Mouse (Mus musculus): ENCODE measurements around the gene Dph7. TPM values are rescaled to one million over a fixed set of nuclear protein-coding genes. Genes with fewer than 3 reads are reported as not detected.

Gene Dph7
- polyA plus RNA-seq (2015; fragmentation: Nextera tagmentation; extraction: Ambion mirVana): 41.5 and 44.9 TPM in 2 replicates

- peak within 1 kb of the TSS; percentile 73 for H3K4me2 ChIP-seq (ENCODE audit: low read length)
- H3K27ac ChIP-seq (ENCODE audit: low read length): peak within 1 kb of the TSS; percentile 6; the same call in 1 of the 2 replicates
- H3K4me3 ChIP-seq (replicated peaks; ENCODE audit: low read length): peak within 1 kb of the TSS; percentile 75
- peaks cover 24% of the 10 kb centered on the region for H3K36me3 ChIP-seq (ENCODE audit: control insufficient read depth, insufficient read depth)
- H3K9me3 ChIP-seq (ENCODE audit: control insufficient read depth, low read length): no peaks in the 10 kb centered on the region
- peak within 1 kb of the TSS; percentile 80 for H3K9ac ChIP-seq (replicated peaks; ENCODE audit: low read depth, low read length)
- H3K27me3 ChIP-seq (replicated peaks; ENCODE audit: control insufficient read depth, insufficient read depth, low read length): no peaks in the 10 kb centered on the region
- H3K4me1 ChIP-seq (replicated peaks; ENCODE audit: control insufficient read depth, insufficient read depth, low read length): peaks cover 9% of the 10 kb centered on the region
- ATAC-seq: peak; percentile 96
- under 1% methylated on average over 28 of the region's 28 CpGs for WGBS
These were observed at the start of gene Dph7 for GRCm38 (mm10) chr2:24962304-24963000. Gene Dph7, plus strand, starts transcription at chr2:24962400.

GRCm38 (mm10) chr2:24912589-24912988 is 49.6 kb upstream of the Dph7 start:
- Histone ChIP-seq H3K4me3 (replicated peaks; ENCODE audit: low read length) (no peak overlapping the region), H3K27me3 (replicated peaks; ENCODE audit: control insufficient read depth, insufficient read depth, low read length) (no peaks in the 10 kb centered on the region), H3K9me3 (ENCODE audit: control insufficient read depth, low read length) (no peaks in the 10 kb centered on the region), H3K4me2 (ENCODE audit: low read length) (no peak overlapping the region), H3K9ac (replicated peaks; ENCODE audit: low read depth, low read length) (no peak overlapping the region), H3K27ac (ENCODE audit: low read length) (no peak overlapping the region), H3K36me3 (ENCODE audit: control insufficient read depth, insufficient read depth) (0 out of 2 replicates have a peak, but pooled peaks cover 3% of the 10 kb centered on the region), H3K4me1 (replicated peaks; ENCODE audit: control insufficient read depth, insufficient read depth, low read length) (peaks cover 6% of the 10 kb centered on the region)
- no peak for ATAC-seq

- Histone ChIP-seq H3K4me3 (replicated peaks; ENCODE audit: low read length) (no peak overlapping the region), H3K27ac (ENCODE audit: low read length) (no peak overlapping the region), H3K27me3 (replicated peaks; ENCODE audit: control insufficient read depth, insufficient read depth, low read length) (no peaks in the 10 kb centered on the region), H3K4me2 (ENCODE audit: low read length) (no peak overlapping the region), H3K9ac (replicated peaks; ENCODE audit: low read depth, low read length) (no peak overlapping the region), H3K4me1 (replicated peaks; ENCODE audit: control insufficient read depth, insufficient read depth, low read length) (peaks cover 11% of the 10 kb centered on the region), H3K36me3 (ENCODE audit: control insufficient read depth, insufficient read depth) (0 out of 2 replicates have a peak, but pooled peaks cover 3% of the 10 kb centered on the region), H3K9me3 (ENCODE audit: control insufficient read depth, low read length) (no peaks in the 10 kb centered on the region)
- no peak for ATAC-seq
- WGBS: 88% methylated on average over 3 of the region's 3 CpGs
These were observed 47.4 kb upstream of the Dph7 start for GRCm38 (mm10) chr2:24914762-24915161.

GRCm38 (mm10) chr2:24918930-24919838 is 43.0 kb upstream of the Dph7 start, which contains the start of gene Ehmt1:
Gene Ehmt1, minus strand, starts transcription at chr2:24919614.
- Histone ChIP-seq H3K4me2 (ENCODE audit: low read length) (peak within 1 kb of the TSS; percentile 78), H3K9me3 (ENCODE audit: control insufficient read depth, low read length) (no peaks in the 10 kb centered on the region), H3K27me3 (replicated peaks; ENCODE audit: control insufficient read depth, insufficient read depth, low read length) (no peaks in the 10 kb centered on the region), H3K27ac (ENCODE audit: low read length) (peak within 1 kb of the TSS; percentile 97), H3K4me3 (replicated peaks; ENCODE audit: low read length) (peak within 1 kb of the TSS; percentile 98), H3K36me3 (ENCODE audit: control insufficient read depth, insufficient read depth) (no peaks in the 10 kb centered on the region), H3K9ac (replicated peaks; ENCODE audit: low read depth, low read length) (peak within 1 kb of the TSS; percentile 98), H3K4me1 (replicated peaks; ENCODE audit: control insufficient read depth, insufficient read depth, low read length) (peaks cover 13% of the 10 kb centered on the region)
- under 1% methylated on average over 91 of the region's 112 CpGs for whole genome bisulfite sequencing
- peak; percentile 98 for ATAC-seq

GRCm38 (mm10) chr2:24919839-24920175 is 42.4 kb upstream of the Dph7 start:
- WGBS: 10% methylated on average over 8 of the region's 8 CpGs
- no peaks in the 10 kb centered on the region for H3K27me3 ChIP-seq (replicated peaks; ENCODE audit: control insufficient read depth, insufficient read depth, low read length)
- peak overlapping the region; percentile 78 for H3K4me2 ChIP-seq (ENCODE audit: low read length)
- peak overlapping the region; percentile 98 for H3K9ac ChIP-seq (replicated peaks; ENCODE audit: low read depth, low read length)
- H3K4me3 ChIP-seq (replicated peaks; ENCODE audit: low read length): peak overlapping the region; percentile 98
- peak overlapping the region; percentile 47; the same call in 1 of the 2 replicates for H3K27ac ChIP-seq (ENCODE audit: low read length)
- no peaks in the 10 kb centered on the region for H3K9me3 ChIP-seq (ENCODE audit: control insufficient read depth, low read length)
- H3K36me3 ChIP-seq (ENCODE audit: control insufficient read depth, insufficient read depth): no peaks in the 10 kb centered on the region
- H3K4me1 ChIP-seq (replicated peaks; ENCODE audit: control insufficient read depth, insufficient read depth, low read length): peaks cover 13% of the 10 kb centered on the region
- ATAC-seq: peak; percentile 47

- Histone ChIP-seq H3K9me3 (ENCODE audit: control insufficient read depth, low read length) (no peaks in the 10 kb centered on the region), H3K4me3 (replicated peaks; ENCODE audit: low read length) (no peak overlapping the region), H3K36me3 (ENCODE audit: control insufficient read depth, insufficient read depth) (no peaks in the 10 kb centered on the region), H3K4me1 (replicated peaks; ENCODE audit: control insufficient read depth, insufficient read depth, low read length) (0 out of 2 replicates have a peak, but pooled peaks cover 3% of the 10 kb centered on the region), H3K27ac (ENCODE audit: low read length) (no peak overlapping the region), H3K9ac (replicated peaks; ENCODE audit: low read depth, low read length) (no peak overlapping the region), H3K4me2 (ENCODE audit: low read length) (no peak overlapping the region), H3K27me3 (replicated peaks; ENCODE audit: control insufficient read depth, insufficient read depth, low read length) (no peaks in the 10 kb centered on the region)
- ATAC-seq: no peak
- 45% methylated on average over 2 of the region's 2 CpGs for WGBS
These were observed 38.6 kb upstream of the Dph7 start for GRCm38 (mm10) chr2:24923561-24923960.

GRCm38 (mm10) chr2:24925284-24925683 is 36.9 kb upstream of the Dph7 start:
- Histone ChIP-seq H3K27ac (ENCODE audit: low read length) (no peak overlapping the region), H3K4me2 (ENCODE audit: low read length) (no peak overlapping the region), H3K4me1 (replicated peaks; ENCODE audit: control insufficient read depth, insufficient read depth, low read length) (no peaks in the 10 kb centered on the region), H3K27me3 (replicated peaks; ENCODE audit: control insufficient read depth, insufficient read depth, low read length) (no peaks in the 10 kb centered on the region), H3K4me3 (replicated peaks; ENCODE audit: low read length) (no peak overlapping the region), H3K9ac (replicated peaks; ENCODE audit: low read depth, low read length) (no peak overlapping the region), H3K36me3 (ENCODE audit: control insufficient read depth, insufficient read depth) (no peaks in the 10 kb centered on the region), H3K9me3 (ENCODE audit: control insufficient read depth, low read length) (no peaks in the 10 kb centered on the region)
- no peak for ATAC-seq
- 92% methylated on average over 8 of the region's 8 CpGs for WGBS

- WGBS: 87% methylated on average over 9 of the region's 9 CpGs
- no peak for ATAC-seq
- no peak overlapping the region for H3K27ac ChIP-seq (ENCODE audit: low read length)
- no peaks in the 10 kb centered on the region for H3K9me3 ChIP-seq (ENCODE audit: control insufficient read depth, low read length)
- no peak overlapping the region for H3K4me3 ChIP-seq (replicated peaks; ENCODE audit: low read length)
- no peaks in the 10 kb centered on the region for H3K4me1 ChIP-seq (replicated peaks; ENCODE audit: control insufficient read depth, insufficient read depth, low read length)
- H3K9ac ChIP-seq (replicated peaks; ENCODE audit: low read depth, low read length): no peak overlapping the region
- H3K36me3 ChIP-seq (ENCODE audit: control insufficient read depth, insufficient read depth): no peaks in the 10 kb centered on the region
- no peak overlapping the region for H3K4me2 ChIP-seq (ENCODE audit: low read length)
- no peaks in the 10 kb centered on the region for H3K27me3 ChIP-seq (replicated peaks; ENCODE audit: control insufficient read depth, insufficient read depth, low read length)
These were observed 35.7 kb upstream of the Dph7 start for GRCm38 (mm10) chr2:24926345-24926964.

- Histone ChIP-seq H3K4me1 (replicated peaks; ENCODE audit: control insufficient read depth, insufficient read depth, low read length) (no peaks in the 10 kb centered on the region), H3K9ac (replicated peaks; ENCODE audit: low read depth, low read length) (no peak overlapping the region), H3K4me2 (ENCODE audit: low read length) (no peak overlapping the region), H3K4me3 (replicated peaks; ENCODE audit: low read length) (no peak overlapping the region), H3K27ac (ENCODE audit: low read length) (no peak overlapping the region), H3K27me3 (replicated peaks; ENCODE audit: control insufficient read depth, insufficient read depth, low read length) (no peaks in the 10 kb centered on the region), H3K9me3 (ENCODE audit: control insufficient read depth, low read length) (no peaks in the 10 kb centered on the region), H3K36me3 (ENCODE audit: control insufficient read depth, insufficient read depth) (no peaks in the 10 kb centered on the region)
- ATAC-seq: no peak
- 83% methylated on average over 7 of the region's 7 CpGs for WGBS
These were observed 35.2 kb upstream of the Dph7 start for GRCm38 (mm10) chr2:24926965-24927358.

All from forebrain, embryonic 16.5 days (tissue).